Mouse (Mus musculus): ENCODE measurements around the gene Zglp1. TPM values are rescaled to one million over a fixed set of nuclear protein-coding genes. Genes with fewer than 3 reads are reported as not detected.

Gene Zglp1
- 0.63 TPM in 1 of 2 replicates, not detected in the other for polyA plus RNA-seq (2015; fragmentation: Nextera tagmentation; extraction: Ambion mirVana)

DNA sequence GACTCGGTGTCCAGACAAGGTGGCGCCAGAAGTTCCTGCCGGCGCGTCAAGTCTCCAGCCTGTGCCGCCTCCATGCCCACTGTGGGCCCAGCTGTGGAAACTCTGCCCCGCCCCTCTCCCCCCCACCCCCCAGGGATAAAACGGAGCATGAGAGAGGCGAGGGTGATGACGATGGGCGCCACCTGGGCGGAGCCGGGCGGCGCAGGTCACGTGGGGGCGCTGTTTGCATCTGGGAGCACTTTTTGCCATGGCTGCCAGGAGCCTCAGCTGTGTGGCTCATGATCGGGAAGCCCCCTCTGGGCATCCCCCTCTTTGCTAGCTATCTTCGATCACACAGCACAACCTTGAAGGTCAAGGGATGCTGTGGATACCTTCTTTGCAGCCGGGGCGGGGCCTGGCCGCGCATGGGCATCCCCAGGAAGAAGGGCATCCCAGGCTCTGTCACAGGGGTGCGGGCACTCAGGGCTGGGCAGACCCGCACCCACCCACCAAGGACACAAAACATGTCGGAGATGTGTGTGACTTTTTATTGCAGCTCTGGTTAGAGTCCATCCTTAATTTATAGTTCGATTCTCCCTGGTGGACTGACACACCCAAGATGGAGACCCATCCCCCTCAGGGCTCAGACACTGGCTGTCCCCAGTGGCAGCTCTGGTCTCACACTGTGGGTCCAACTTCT lies at the start of gene Zglp1:
TSS of gene Zglp1 (minus strand) at position 88 of the 679 bp plus-strand sequence.
- H3K4me3 ChIP-seq (replicated peaks): no peak within 1 kb of the TSS
- peaks cover 11% of the 10 kb centered on the region for H3K4me1 ChIP-seq (replicated peaks)
- ATAC-seq (ENCODE audit: insufficient read depth): no peak
- H3K9ac ChIP-seq: no peak within 1 kb of the TSS
- H3K36me3 ChIP-seq (replicated peaks): peaks cover 42% of the 10 kb centered on the region
- no peak within 1 kb of the TSS for H3K27ac ChIP-seq (replicated peaks)
- H3K27me3 ChIP-seq: no peaks in the 10 kb centered on the region
- WGBS (ENCODE audit: insufficient replicate concordance): 82% methylated on average over 27 of the region's 27 CpGs
- no peak within 1 kb of the TSS for H3K4me2 ChIP-seq
- no peaks in the 10 kb centered on the region for H3K9me3 ChIP-seq (replicated peaks)

DNA sequence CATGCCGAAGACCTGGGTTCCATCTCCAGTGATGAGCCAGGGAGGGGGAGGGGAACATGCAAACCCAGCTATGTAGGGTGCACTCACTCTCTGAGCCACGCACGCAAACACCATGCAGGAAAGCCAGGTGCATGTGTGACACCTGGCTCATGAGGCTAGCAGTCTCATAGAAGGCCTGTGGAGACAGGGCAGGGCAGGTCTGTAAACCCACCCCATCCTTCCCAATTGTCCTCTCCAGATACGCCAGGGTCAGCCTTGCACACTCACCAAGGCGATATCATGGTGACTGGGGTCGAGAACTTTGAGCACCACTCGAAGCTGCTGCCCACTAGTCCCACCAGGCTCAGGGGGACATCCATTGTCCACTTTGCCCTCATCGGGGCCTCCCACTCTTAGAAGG lies 48.2 kb upstream of the Zglp1 start:
- Histone ChIP-seq H3K4me2 (no peak overlapping the region), H3K9ac (no peak overlapping the region), H3K27me3 (no peaks in the 10 kb centered on the region), H3K4me3 (replicated peaks) (no peak overlapping the region), H3K9me3 (replicated peaks) (no peaks in the 10 kb centered on the region), H3K4me1 (replicated peaks) (no peaks in the 10 kb centered on the region), H3K36me3 (replicated peaks) (peaks cover 2% of the 10 kb centered on the region; the same call in 1 of the 2 replicates), H3K27ac (replicated peaks) (no peak overlapping the region)
- 77% methylated on average over 8 of the region's 8 CpGs for WGBS (ENCODE audit: insufficient replicate concordance)
- ATAC-seq (ENCODE audit: insufficient read depth): no peak

DNA sequence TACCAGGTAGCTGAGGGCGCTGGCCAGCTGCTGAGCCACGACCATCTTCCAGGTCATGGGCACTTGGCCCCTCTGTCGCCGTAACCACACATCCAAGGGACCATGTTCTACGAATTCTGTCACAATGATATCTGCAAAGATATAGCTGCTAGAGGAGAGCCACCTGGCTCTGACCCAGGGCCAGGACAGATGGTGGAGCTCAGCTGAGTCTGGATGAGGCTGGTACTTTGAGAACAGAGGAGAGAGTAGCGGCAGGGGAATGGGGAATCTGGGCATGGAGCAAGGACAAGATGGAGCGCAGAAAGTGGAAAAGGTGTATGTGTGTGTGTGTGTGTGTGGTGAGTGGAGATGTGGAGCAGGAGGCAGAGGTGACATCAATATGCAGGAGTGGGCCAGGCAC lies 47.3 kb upstream of the Zglp1 start:
- H3K9ac ChIP-seq: no peak overlapping the region
- H3K4me3 ChIP-seq (replicated peaks): no peak overlapping the region
- H3K36me3 ChIP-seq (replicated peaks): no peaks in the 10 kb centered on the region
- no peaks in the 10 kb centered on the region for H3K9me3 ChIP-seq (replicated peaks)
- no peak overlapping the region for H3K4me2 ChIP-seq
- no peak for ATAC-seq (ENCODE audit: insufficient read depth)
- H3K4me1 ChIP-seq (replicated peaks): no peaks in the 10 kb centered on the region
- no peak overlapping the region for H3K27ac ChIP-seq (replicated peaks)
- no peaks in the 10 kb centered on the region for H3K27me3 ChIP-seq
- WGBS (ENCODE audit: insufficient replicate concordance): 80% methylated on average over 7 of the region's 7 CpGs

DNA sequence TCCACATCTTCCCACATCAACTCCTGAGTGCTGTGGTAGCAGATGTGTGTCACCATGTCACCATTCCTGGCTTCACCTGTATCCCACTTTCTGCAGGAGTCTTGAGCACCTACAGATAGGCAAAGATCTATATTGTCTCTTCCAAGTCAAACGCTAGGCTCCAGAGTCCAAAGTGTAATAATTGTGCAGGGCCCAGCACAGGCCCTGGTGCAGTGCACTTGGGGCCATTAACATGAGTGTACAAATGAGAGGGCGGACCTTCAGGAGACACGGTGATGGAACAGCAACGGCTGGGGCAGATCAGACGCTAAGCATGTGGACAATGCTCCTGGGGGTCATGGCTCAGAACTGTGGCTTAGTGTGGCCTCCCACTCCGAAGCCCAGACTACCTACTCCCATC lies 46.9 kb upstream of the Zglp1 start:
- no peak overlapping the region for H3K4me3 ChIP-seq (replicated peaks)
- H3K27me3 ChIP-seq: no peaks in the 10 kb centered on the region
- H3K9me3 ChIP-seq (replicated peaks): no peaks in the 10 kb centered on the region
- no peak overlapping the region for H3K9ac ChIP-seq
- H3K36me3 ChIP-seq (replicated peaks): 0 out of 2 replicates have a peak, but pooled peaks cover 3% of the 10 kb centered on the region
- H3K27ac ChIP-seq (replicated peaks): no peak overlapping the region
- H3K4me2 ChIP-seq: no peak overlapping the region
- H3K4me1 ChIP-seq (replicated peaks): no peaks in the 10 kb centered on the region
- 75% methylated on average over 6 of the region's 6 CpGs for WGBS (ENCODE audit: insufficient replicate concordance)
- no peak for ATAC-seq (ENCODE audit: insufficient read depth)

- Histone ChIP-seq H3K27ac (replicated peaks) (peak overlapping the region; percentile 89; the same call in 1 of the 2 replicates), H3K4me2 (no peak overlapping the region), H3K36me3 (replicated peaks) (peaks cover 6% of the 10 kb centered on the region; the same call in 1 of the 2 replicates)
These were observed 40.8 kb upstream of the Zglp1 start for GRCm38 (mm10) chr9:21107607-21108237.

DNA sequence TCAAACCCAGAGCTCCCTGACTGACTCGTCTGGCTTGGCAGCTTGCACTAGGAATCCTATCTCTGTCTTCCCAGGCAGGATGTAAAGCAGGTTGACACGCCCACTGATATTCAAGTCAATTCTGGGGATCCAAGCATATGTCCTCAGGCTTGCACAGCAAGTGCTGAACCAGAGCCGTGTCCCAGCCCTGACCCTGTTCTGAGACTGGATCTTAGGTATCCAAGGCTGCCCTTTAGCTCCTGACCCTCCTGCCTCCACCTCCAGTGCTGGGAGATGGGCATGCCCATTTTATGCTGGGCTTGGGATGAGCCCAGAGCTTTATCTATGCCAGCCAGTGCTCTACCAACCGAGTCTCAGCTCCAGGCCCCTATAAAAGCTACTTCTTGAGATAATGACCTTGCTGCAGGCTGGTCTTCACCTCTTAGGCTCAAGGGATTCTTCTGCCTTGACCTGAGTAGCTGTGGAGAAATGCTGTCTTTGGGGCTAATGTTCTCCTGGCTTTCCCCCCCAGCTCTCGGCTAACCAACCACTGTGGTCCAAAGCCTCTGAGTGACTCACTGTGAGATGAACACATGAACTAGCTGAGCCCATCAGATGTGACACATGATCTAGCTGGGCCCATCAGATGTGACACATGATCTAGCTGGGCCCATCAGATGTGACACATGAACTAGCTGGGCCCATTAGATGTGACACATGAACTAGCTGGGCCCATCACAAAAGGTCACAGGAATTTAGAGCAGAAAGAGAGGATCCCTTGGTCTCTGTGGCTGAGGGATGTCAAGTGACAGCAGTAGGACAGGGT lies 39.1 kb upstream of the Zglp1 start:
- H3K27me3 ChIP-seq: no peaks in the 10 kb centered on the region
- no peak overlapping the region for H3K4me3 ChIP-seq (replicated peaks)
- ATAC-seq (ENCODE audit: insufficient read depth): peak; percentile 88
- peak overlapping the region; percentile 55 for H3K4me2 ChIP-seq
- H3K9me3 ChIP-seq (replicated peaks): no peaks in the 10 kb centered on the region
- peak overlapping the region; percentile 41 for H3K9ac ChIP-seq
- 33% methylated on average over 5 of the region's 5 CpGs for WGBS (ENCODE audit: insufficient replicate concordance)
- peak overlapping the region; percentile 89 for H3K27ac ChIP-seq (replicated peaks)
- peaks cover 6% of the 10 kb centered on the region; the same call in 1 of the 2 replicates for H3K36me3 ChIP-seq (replicated peaks)
- peaks cover 47% of the 10 kb centered on the region for H3K4me1 ChIP-seq (replicated peaks)

More at GRCm38 (mm10) chr9:21107607-21108237, 40.8 kb upstream of the Zglp1 start:
- no peak overlapping the region for H3K4me3 ChIP-seq (replicated peaks)
- ATAC-seq (ENCODE audit: insufficient read depth): no peak
- no peaks in the 10 kb centered on the region for H3K9me3 ChIP-seq (replicated peaks)
- H3K27me3 ChIP-seq: no peaks in the 10 kb centered on the region
- WGBS (ENCODE audit: insufficient replicate concordance): 66% methylated on average over 23 of the region's 23 CpGs
- no peak overlapping the region for H3K9ac ChIP-seq
- peaks cover 43% of the 10 kb centered on the region for H3K4me1 ChIP-seq (replicated peaks)

- H3K9ac ChIP-seq: 0 out of 2 replicates have a peak overlapping the region, but pooled peaks have one; percentile 41
- peaks cover 6% of the 10 kb centered on the region; the same call in 1 of the 2 replicates for H3K36me3 ChIP-seq (replicated peaks)
- no peak overlapping the region for H3K4me3 ChIP-seq (replicated peaks)
- ATAC-seq (ENCODE audit: insufficient read depth): no peak
- 83% methylated on average over 6 of the region's 6 CpGs for WGBS (ENCODE audit: insufficient replicate concordance)
- no peaks in the 10 kb centered on the region for H3K9me3 ChIP-seq (replicated peaks)
- H3K4me1 ChIP-seq (replicated peaks): peaks cover 58% of the 10 kb centered on the region
- H3K4me2 ChIP-seq: no peak overlapping the region
- H3K27ac ChIP-seq (replicated peaks): peak overlapping the region; percentile 89
- H3K27me3 ChIP-seq: no peaks in the 10 kb centered on the region
These were observed 37.9 kb upstream of the Zglp1 start for GRCm38 (mm10) chr9:21104814-21105213.

DNA sequence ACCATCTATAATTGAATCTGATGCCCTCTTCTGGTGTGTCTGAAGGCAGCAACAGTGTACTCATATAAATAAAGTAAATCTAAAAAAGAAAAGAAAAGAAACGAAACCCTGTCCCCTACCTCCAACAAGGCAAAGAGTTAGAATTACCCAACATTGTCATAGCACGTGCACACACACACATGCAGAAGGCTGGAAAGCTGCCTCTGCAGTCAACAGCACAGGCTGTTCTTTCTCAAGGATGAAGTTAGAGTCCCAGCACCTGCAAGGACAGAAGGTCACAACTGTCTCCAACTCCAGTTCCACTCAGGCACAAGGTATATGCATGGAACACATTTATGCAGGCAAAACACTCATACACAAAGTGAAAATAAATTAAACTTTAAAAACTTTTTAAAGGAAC lies 35.2 kb upstream of the Zglp1 start:
- 77% methylated on average over 2 of the region's 2 CpGs for whole genome bisulfite sequencing (ENCODE audit: insufficient replicate concordance)
- Histone ChIP-seq H3K4me2 (no peak overlapping the region), H3K9me3 (replicated peaks) (no peaks in the 10 kb centered on the region), H3K4me3 (replicated peaks) (no peak overlapping the region), H3K4me1 (replicated peaks) (peaks cover 63% of the 10 kb centered on the region), H3K36me3 (replicated peaks) (0 out of 2 replicates have a peak, but pooled peaks cover 3% of the 10 kb centered on the region), H3K27me3 (no peaks in the 10 kb centered on the region), H3K27ac (replicated peaks) (no peak overlapping the region), H3K9ac (no peak overlapping the region)
- ATAC-seq (ENCODE audit: insufficient read depth): no peak

- H3K4me2 ChIP-seq: peak overlapping the region; percentile 46
- H3K9me3 ChIP-seq (replicated peaks): no peaks in the 10 kb centered on the region
- WGBS (ENCODE audit: insufficient replicate concordance): 15% methylated on average over 15 of the region's 15 CpGs
- no peak overlapping the region for H3K4me3 ChIP-seq (replicated peaks)
- H3K4me1 ChIP-seq (replicated peaks): peaks cover 50% of the 10 kb centered on the region
- peak; percentile 31; the same call in 1 of the 2 replicates for ATAC-seq (ENCODE audit: insufficient read depth)
- H3K9ac ChIP-seq: 0 out of 2 replicates have a peak overlapping the region, but pooled peaks have one; percentile 0
- no peak overlapping the region for H3K27ac ChIP-seq (replicated peaks)
- H3K27me3 ChIP-seq: no peaks in the 10 kb centered on the region
- H3K36me3 ChIP-seq (replicated peaks): no peaks in the 10 kb centered on the region
These were observed 33.7 kb upstream of the Zglp1 start for GRCm38 (mm10) chr9:21100447-21101161.

DNA sequence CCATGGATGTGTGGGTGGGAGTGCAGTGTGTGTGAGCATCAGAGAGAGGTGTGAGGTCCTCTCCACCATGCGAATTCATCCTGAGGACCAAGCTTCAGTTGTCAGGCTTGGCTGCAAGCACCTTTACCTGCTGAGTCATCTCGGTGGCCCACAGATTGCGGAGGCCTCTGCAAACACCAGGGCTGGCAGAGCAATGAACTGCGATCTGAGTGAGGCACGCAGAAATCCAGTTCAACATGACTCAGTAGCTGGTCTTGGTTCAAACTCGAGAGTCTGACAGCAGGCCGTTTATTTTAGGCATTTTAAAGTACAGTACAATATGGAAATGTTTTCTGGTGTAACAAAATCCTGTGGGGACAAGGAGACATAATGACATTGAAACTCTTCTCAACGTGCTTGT lies 30.9 kb upstream of the Zglp1 start:
- no peak overlapping the region for H3K4me3 ChIP-seq (replicated peaks)
- ATAC-seq (ENCODE audit: insufficient read depth): 0 out of 2 replicates have a peak, but pooled peaks have one; percentile 29
- no peak overlapping the region for H3K9ac ChIP-seq
- no peaks in the 10 kb centered on the region for H3K27me3 ChIP-seq
- H3K4me1 ChIP-seq (replicated peaks): peaks cover 36% of the 10 kb centered on the region
- H3K4me2 ChIP-seq: no peak overlapping the region
- 46% methylated on average over 8 of the region's 8 CpGs for WGBS (ENCODE audit: insufficient replicate concordance)
- no peaks in the 10 kb centered on the region for H3K9me3 ChIP-seq (replicated peaks)
- no peak overlapping the region for H3K27ac ChIP-seq (replicated peaks)
- H3K36me3 ChIP-seq (replicated peaks): no peaks in the 10 kb centered on the region

All from liver, embryonic 15.5 days (tissue).